Mouse (Mus musculus) hindbrain, embryonic 15.5 days (tissue): Measurements from ENCODE around the gene Tgtp1. TPM values are rescaled to one million over a fixed set of nuclear protein-coding genes. Genes with fewer than 3 reads are reported as not detected.
"Not testable (repeated sequence)": the region's sequence is repeated elsewhere in the genome, so short reads cannot be mapped to it uniquely, and the experiment has no call there.

Experiments used
- ATAC-seq: fragments of 200-750 bp; cut with Nextera tagmentation; 2 replicates; pipeline ENCODE4 v1.8.0; 2017; ENCODE audit warnings: low read depth, moderate number of reproducible peaks, moderate TSS enrichment; ENCODE audit not compliant: low FRiP score
- H3K27ac ChIP-seq: fragments of 300-500 bp; sonication (generic); replicated peaks from 2 replicates; pipeline ENCODE4 v1.5.1; 2015; ENCODE audit warnings: mild to moderate bottlenecking, inconsistent platforms
- H3K27me3 ChIP-seq: fragments of 300-500 bp; sonication (generic); 2 replicates; pipeline ENCODE4 v1.6.1; 2015; ENCODE audit warnings: control low read depth, inconsistent platforms
- H3K36me3 ChIP-seq: fragments of 300-500 bp; sonication (generic); 2 replicates; pipeline ENCODE4 v1.6.1; 2015; ENCODE audit warnings: control low read depth, inconsistent platforms
- H3K4me1 ChIP-seq: fragments of 300-500 bp; sonication (generic); replicated peaks from 2 replicates; pipeline ENCODE4 v1.6.1; 2015; ENCODE audit warnings: control low read depth, inconsistent platforms
- H3K4me2 ChIP-seq: fragments of 300-500 bp; sonication (generic); 2 replicates; pipeline ENCODE4 v1.6.1; 2015; ENCODE audit warnings: moderate library complexity, mild to moderate bottlenecking, inconsistent platforms
- H3K4me3 ChIP-seq: fragments of 300-500 bp; sonication (generic); 2 replicates; pipeline ENCODE4 v1.5.1; 2015; ENCODE audit warnings: mild to moderate bottlenecking, inconsistent platforms
- H3K9ac ChIP-seq: fragments of 300-500 bp; sonication (generic); 2 replicates; pipeline ENCODE4 v1.6.1; 2015; ENCODE audit warnings: inconsistent platforms
- H3K9me3 ChIP-seq: fragments of 300-500 bp; sonication (generic); 2 replicates; pipeline ENCODE4 v1.6.1; 2016; ENCODE audit warnings: control low read depth, inconsistent platforms
- whole genome bisulfite sequencing: fragments of 180-500 bp; shearing (Covaris S2); methylation state at CpG from one replicate; pipeline ENCODE4 v1.1.7; 2015; 5-methylcytosine and 5-hydroxymethylcytosine counted together
- polyA plus RNA-seq: library from polyadenylated mRNA; unstranded; fragments of >200 nt; fragmentation: Nextera tagmentation; extraction: Ambion mirVana; gene quantifications from 2 replicates; pipeline ENCODE4 v1.2.1, GENCODE M21; 2015

Gene Tgtp1
- polyA plus RNA-seq, 1 experiment from 2014 or later: not detected

- not testable (repeated sequence) for ATAC-seq, H3K36me3 ChIP-seq, H3K4me3 ChIP-seq, H3K27ac ChIP-seq, H3K4me2 ChIP-seq, H3K27me3 ChIP-seq, H3K9me3 ChIP-seq, H3K9ac ChIP-seq, H3K4me1 ChIP-seq
- WGBS: no CpG with 5 or more reads among the region's 1 CpGs
Observed at GRCm38 (mm10) chr11:48978240-48978939, 15.6 kb downstream of the Tgtp1 start, which contains the start of gene Olfr56. Gene Olfr56, plus strand, starts transcription at chr11:48978889.

GRCm38 (mm10) chr11:48974686-48975085, 19.3 kb downstream of the Tgtp1 start:
- not testable (repeated sequence) for H3K9ac ChIP-seq, H3K27ac ChIP-seq, ATAC-seq, H3K9me3 ChIP-seq, H3K27me3 ChIP-seq, H3K4me3 ChIP-seq, H3K4me1 ChIP-seq, H3K36me3 ChIP-seq, H3K4me2 ChIP-seq
- no CpG with 5 or more reads among the region's 1 CpGs for WGBS

- H3K4me2 ChIP-seq, H3K9ac ChIP-seq, H3K36me3 ChIP-seq, ATAC-seq, H3K9me3 ChIP-seq, H3K4me3 ChIP-seq, H3K27ac ChIP-seq, H3K27me3 ChIP-seq, H3K4me1 ChIP-seq: not testable (repeated sequence)
- WGBS: 94% methylated on average over 6 of the region's 6 CpGs
Observed at GRCm38 (mm10) chr11:48946090-48946489, 47.9 kb downstream of the Tgtp1 start, which contains the start of gene Psme2b. Gene Psme2b, minus strand, starts transcription at chr11:48946190.

- H3K4me3 ChIP-seq, ATAC-seq, H3K27ac ChIP-seq, H3K27me3 ChIP-seq, H3K4me1 ChIP-seq, H3K36me3 ChIP-seq, H3K4me2 ChIP-seq, H3K9ac ChIP-seq, H3K9me3 ChIP-seq: not testable (repeated sequence)
Observed at GRCm38 (mm10) chr11:48939286-48939685, 54.7 kb downstream of the Tgtp1 start.

Other genes with a start within 250 kb of the Tgtp1 start
- 361 and 362 TPM in 2 replicates for gene Rack1, start 193.8 kb downstream of the Tgtp1 start, polyA plus RNA-seq
- gene Trim41, start 176.8 kb downstream of the Tgtp1 start, polyA plus RNA-seq: 6.8 and 7.4 TPM in 2 replicates
- gene Trim7, start 168.0 kb downstream of the Tgtp1 start, polyA plus RNA-seq: 3.1 and 3.7 TPM in 2 replicates
- gene Gm12184, start 167.5 kb downstream of the Tgtp1 start, polyA plus RNA-seq: 3.8 and 4.7 TPM in 2 replicates
- gene Irgm1, start 122.5 kb downstream of the Tgtp1 start, polyA plus RNA-seq: 3.5 and 5.2 TPM in 2 replicates
- 0.14 and 0.42 TPM in 2 replicates for gene Gm5431, start 92.0 kb downstream of the Tgtp1 start, polyA plus RNA-seq
- gene Psme2b, start 48.0 kb downstream of the Tgtp1 start, polyA plus RNA-seq: 1.8 and 2.2 TPM in 2 replicates
- gene Olfr56, start 15.3 kb downstream of the Tgtp1 start, polyA plus RNA-seq: not detected in 2 replicates
- 0.45 and 0.48 TPM in 2 replicates for gene 9930111J21Rik1, start 14.8 kb downstream of the Tgtp1 start, polyA plus RNA-seq
- not detected in 2 replicates for gene Gm12185, start 1.9 kb downstream of the Tgtp1 start, polyA plus RNA-seq
- 0.35 and 0.45 TPM in 2 replicates for gene 9930111J21Rik2, start 57.1 kb upstream of the Tgtp1 start, polyA plus RNA-seq
- 0.54 TPM in 1 of 2 replicates, not detected in the other for gene Tgtp2, start 70.0 kb upstream of the Tgtp1 start, polyA plus RNA-seq
- gene Ifi47, start 82.4 kb upstream of the Tgtp1 start, polyA plus RNA-seq: 0.52 and 1.6 TPM in 2 replicates
- not detected in 2 replicates for gene Olfr1396, start 120.7 kb upstream of the Tgtp1 start, polyA plus RNA-seq
- not detected in 2 replicates for gene Olfr1395, start 148.1 kb upstream of the Tgtp1 start, polyA plus RNA-seq
- not detected in 2 replicates for gene Olfr1394, start 160.2 kb upstream of the Tgtp1 start, polyA plus RNA-seq
- gene Btnl9, start 193.0 kb upstream of the Tgtp1 start, polyA plus RNA-seq: 0.22 TPM in 1 of 2 replicates, not detected in the other
- gene Zfp62, start 209.1 kb upstream of the Tgtp1 start, polyA plus RNA-seq: 38.0 and 40.7 TPM in 2 replicates